Mouse (Mus musculus) monocyte, adult 5-6 weeks (primary cell): Measurements from ENCODE around the gene Ap3m1. TPM values are rescaled to one million over a fixed set of nuclear protein-coding genes. Genes with fewer than 3 reads are reported as not detected.
"Not testable (repeated sequence)": the region's sequence is repeated elsewhere in the genome, so short reads cannot be mapped to it uniquely, and the experiment has no call there.

Experiments used
- ATAC-seq: fragments of 153-309, 156-312 bp; replicated peaks from 2 replicates; pipeline ENCODE4 v1.8.0; 2017; ENCODE audit warnings: mild to moderate bottlenecking; ENCODE audit not compliant: low TSS enrichment, insufficient number of reproducible peaks, severe bottlenecking, poor library complexity, low FRiP score
- total RNA-seq: library from RNA; stranded (forward); fragments of 200-1000, 200-491, 200-594 nt; gene quantifications from 3 replicates; pipeline ENCODE4 v1.2.3, GENCODE M21; 2017

Ap3m1 gene
- total RNA-seq, result 22.6 to 57.8 TPM (median 41.4 TPM) in 3 replicates

DNA sequence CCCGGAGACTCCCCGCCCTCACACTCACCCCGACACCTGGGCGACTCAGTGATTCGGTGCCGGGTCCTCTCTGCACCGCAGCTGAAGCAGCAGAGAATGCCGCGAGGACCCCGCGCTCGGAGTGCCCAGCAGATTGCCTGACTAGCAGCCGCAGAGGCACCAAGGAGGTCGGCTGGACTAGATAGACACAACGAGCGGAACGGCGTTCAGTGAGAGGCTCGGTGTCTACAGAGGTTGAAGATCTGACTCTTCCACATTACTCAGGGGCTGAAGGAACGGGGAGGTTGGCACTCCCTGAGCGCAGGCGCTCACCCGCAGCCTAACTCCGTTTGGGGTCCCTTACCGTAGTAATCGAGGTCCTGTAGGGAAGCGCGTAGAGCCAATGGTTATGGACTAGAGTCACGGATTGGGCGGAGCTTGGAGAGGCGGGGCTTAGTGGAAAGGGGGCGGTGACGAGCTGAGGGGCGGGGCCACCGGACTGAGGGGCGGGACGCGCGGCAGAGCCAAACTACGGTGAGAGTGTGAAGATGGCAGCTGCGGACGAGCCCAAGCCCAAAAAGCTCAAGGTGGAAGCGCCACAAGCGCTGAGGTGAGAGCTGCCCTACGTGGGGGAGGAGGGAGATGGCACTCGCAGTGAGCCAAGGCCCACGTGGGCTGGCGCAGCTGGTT, at the start of gene Ap3m1, which contains the start of gene Adk:
TSS of gene Ap3m1 (minus strand) at position 397 of the 669 bp plus-strand sequence.
TSS of gene Adk (plus strand) at position 463 of the 669 bp plus-strand sequence.
- peak; percentile 93 for ATAC-seq

DNA sequence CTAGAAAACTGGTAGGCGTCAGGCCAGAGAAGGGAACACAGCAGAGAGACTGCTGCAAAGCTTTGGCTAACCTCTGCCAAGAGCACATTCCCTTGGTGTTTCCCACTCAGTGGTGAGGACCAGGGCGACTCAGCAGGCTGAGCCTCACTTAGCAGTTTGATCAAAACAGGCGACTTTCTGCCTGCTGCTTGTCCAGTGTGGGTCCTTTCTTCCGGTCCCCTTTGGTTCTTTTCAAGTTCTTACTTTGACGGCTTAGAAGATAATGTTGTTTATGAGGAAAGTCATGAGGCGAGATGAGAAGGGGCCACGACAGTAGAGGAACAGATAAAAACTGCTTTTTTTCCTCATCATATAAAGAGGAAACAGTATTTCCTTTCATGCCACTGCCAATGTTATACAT, 49.3 kb upstream of the Ap3m1 start:
- ATAC-seq, result no peak

DNA sequence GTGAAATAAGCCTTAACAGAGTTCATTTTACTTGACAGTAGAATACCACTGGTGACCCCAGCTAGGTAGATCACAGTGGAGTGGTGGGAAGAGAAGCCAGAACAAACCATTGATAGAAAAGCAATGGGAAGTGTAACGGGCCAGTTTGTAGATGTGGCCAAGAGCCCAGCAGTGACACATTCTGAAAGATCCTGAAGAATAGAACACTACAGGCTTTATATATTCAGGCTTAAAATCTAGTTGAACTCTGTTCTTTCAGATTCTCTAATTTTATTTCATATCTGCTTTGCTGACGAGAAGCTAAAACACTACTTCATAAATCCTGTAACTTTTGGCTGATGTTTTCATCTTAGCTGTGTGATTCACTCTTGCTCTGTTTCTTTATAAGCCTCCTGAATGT, 48.6 kb upstream of the Ap3m1 start:
- no peak for ATAC-seq

DNA sequence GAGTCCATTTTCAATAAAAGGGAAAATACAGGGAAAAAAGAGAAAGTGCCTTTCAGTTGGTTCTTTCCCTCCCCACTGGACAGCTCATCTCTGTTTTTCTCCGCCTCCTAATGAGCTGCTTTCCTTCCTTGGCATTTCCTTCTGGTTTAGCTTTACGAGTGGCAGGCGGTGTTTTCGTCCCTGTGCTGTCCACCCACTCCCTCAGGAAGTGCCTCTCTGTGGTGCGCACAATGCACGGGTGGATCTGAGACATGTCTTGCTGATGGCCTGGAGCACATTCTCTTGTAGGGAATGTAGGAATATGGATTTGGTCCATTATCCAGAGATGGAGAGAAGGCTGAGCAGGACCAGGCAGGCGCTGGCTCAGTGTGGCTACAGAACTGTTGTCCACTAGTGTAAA, 47.1 kb upstream of the Ap3m1 start:
- ATAC-seq, result no peak

DNA sequence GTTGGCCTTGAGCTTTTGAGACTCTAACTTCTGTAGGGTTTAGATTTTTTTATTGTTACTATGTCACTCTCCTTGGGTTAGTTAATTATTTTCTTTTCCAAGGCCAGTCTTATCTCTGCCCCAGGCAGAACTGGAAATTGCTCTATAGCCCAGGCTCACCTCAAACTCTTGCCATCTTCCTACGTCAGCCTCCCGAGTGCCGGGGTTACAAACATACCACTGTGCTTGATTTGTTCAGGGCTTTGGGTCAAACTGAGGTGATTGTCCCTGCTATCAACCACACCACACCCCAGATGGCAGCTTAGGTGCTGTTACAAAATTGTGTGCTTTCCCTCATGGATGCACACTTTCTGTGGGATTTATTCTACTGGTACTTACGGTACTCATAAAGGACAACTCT, 44.4 kb upstream of the Ap3m1 start:
- no peak for ATAC-seq

DNA sequence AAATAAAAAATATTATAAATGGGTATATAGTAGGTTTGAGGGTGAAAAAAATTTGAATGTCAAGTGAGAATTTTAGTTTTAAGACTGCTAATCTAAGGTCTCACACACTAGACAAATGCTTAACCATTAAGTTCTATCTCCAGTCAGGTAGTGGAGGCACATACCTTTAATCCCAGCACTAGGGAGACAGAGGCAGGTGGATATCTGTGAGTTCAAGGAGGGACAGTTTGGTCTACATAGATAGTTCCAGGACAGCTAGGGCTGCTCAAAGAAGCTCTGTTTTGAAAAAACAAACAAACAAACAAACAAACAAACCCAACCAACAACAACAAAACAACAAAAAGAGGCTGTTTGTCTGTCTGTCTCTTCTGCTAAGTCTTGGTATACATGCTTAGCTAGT, 44.0 kb upstream of the Ap3m1 start:
- no peak for ATAC-seq

DNA sequence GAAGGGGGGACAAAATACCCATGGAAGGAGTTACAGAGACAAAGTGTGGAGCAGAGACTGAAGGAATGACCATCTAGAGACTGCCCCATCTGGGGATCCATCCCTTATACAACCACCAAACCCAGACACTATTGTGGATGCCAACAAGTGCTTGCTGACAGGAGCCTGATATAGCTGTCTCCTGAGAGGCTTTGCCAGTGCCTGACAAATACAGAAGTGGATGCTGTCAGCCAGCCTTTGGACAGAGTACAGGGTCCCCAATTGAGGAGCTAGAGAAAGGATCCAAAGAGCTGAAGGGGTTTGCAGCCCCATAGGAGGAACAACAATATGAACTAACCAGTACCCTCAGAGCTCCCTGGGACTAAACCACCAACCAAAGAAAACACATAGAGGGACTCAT, 41.9 kb upstream of the Ap3m1 start:
- not testable (repeated sequence) for ATAC-seq

DNA sequence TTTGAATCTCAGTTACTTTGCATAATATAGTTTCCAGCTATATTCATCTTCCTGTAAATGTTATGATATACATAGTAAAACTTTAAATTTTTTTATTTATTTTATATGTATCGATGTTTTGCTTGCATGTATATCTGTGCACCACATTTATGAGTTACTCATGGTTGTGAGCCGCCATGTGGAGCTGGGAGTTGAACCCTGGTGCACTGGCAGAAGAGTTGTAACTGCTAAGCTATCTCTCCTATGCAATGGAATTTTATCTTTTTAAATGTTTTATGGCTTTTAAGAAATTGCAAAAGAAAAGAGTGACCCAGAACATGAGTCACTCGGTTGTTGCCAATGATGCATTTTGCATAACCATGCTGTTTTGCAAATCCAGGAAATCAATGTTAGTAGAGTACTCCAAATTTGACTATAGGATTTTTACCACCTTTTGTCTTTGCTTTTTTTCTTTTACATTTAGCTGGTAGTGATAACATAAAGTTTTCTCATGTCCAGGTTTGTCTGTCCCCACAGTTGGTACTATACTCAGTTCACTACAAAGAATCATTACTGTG, 38.7 kb upstream of the Ap3m1 start:
- ATAC-seq, result no peak

DNA sequence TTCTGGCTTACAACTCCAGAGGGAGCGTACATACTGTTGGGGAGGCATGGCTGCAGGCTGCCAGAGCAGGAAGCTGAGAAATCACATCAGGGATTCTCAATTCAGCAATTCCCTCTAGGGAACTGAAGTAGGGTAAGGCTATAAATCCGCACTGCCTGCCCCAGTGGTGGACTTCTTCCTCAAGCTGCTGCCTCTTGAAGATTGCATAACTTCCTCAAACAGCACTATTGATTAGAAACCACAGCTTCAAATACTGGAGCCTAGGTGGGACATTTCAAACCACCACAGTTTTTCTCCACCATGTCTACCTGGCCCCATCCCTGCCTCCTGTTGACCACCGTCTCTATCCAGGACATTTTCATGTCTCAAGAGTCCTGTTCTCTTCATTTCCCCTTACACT, 38.1 kb upstream of the Ap3m1 start:
- peak; percentile 56; the same call in 1 of the 2 replicates for ATAC-seq

DNA sequence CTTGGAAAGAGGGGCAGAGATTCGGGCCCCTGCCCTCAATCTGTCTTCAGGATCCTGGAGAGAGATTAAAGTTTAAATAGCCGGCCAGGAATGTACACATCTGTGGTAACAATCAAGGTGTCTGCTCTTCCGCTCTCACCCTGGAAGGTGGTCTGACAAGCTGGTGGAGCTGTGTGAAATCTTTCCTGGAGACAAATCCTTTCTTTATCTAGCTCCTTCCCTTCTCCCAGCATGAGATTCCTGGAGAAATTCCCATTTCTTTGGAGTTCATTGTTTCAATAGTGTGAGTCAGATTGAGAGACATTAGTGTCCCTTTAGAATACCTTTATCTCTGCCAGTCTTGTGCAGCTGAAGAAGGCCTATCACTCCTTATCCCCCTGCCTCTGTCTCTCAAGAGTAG, 36.4 kb upstream of the Ap3m1 start:
- ATAC-seq, result no peak

DNA sequence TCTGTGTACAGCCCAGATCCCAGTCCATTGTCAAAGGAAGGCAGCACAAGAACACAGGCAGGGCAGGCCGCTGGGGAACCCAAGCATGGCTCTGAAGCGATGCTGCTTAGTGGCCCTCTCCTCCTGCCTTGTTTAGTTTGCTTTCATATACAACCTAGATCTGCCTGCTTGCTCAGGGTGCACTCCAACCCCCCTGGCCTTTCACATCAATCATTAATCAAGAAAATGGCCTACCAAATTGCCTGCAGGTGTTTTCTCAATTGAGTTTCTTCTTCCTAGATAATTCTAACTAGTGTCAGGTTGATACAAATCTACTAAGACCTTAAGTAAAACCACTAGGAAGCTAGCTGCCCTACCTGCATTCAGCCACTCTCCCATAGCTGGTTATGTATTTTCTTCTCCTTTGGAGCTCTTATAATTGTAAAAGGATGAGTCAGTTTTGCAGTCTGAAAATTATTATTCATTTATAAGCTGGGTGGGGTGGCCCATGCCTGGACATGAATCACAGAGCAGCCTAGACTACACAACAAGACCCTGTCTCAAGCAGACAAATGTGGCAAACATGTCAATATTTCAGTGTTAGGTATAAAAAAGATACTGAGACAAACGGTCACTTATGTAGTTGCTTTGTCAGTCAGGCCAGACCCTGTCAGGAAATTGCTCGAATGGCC, 35.2 kb upstream of the Ap3m1 start:
- ATAC-seq, result no peak

DNA sequence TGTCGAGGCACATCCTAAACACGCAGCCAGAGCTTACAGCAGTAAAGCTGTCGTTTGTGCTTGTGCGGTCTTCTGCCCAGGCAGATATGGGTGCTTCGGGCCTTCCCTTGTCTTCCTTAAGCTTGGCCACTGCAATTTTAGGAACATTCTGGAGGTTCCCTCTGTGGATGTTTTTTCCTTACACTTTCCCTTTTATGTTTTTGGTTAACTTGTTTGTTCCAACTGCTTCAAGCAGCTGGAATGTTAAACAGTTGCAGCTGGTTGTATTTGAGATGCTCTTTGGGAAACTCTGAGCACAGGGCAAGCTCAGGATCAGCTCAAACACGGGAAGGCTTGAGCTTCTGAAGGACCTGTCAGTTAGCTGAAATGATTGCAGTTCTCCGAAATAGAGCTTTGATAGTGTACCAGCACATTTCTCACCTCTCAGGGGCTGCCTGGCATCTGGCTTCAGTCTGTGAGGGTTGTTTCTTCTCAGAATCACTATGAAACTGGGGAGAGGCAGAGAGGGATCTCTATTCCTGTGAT, 34.6 kb upstream of the Ap3m1 start:
- ATAC-seq, result no peak

DNA sequence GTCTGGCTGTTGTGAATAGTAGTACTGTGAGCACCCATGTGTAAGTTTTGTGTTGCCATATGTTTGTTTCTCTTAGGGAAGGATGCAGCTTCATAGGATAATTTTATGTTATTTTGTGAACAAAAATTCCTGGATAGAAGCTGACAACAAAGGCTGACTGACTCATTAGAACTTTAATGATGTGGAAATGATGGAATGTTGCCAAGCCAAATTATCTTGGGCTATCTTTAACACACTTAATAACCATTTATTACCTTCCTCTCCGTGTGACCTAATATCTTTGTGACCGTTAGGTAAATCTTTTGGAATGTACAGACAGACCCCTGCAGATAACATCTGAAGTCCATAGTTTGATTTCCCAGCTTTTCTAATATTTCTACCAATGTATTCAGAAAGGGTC, 33.8 kb upstream of the Ap3m1 start:
- ATAC-seq, result no peak

DNA sequence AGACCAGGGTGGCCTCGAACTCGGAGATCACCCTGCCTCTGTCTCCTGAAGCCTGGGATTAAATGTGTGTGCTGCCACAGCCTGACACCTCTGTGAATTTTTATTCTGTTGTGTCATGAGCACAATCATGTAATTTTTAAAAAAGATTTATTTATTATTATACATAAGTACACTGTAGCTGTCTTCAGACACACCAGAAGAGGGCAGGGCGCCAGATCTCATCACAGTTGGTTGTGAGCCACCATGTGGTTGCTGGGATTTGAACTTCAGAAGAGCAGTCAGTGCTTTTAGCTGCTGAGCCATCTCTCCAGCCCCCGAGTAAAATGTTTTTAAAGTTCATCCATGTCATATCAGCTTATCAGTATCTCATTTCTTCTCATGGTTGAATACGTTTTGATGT, 33.4 kb upstream of the Ap3m1 start:
- no peak for ATAC-seq

DNA sequence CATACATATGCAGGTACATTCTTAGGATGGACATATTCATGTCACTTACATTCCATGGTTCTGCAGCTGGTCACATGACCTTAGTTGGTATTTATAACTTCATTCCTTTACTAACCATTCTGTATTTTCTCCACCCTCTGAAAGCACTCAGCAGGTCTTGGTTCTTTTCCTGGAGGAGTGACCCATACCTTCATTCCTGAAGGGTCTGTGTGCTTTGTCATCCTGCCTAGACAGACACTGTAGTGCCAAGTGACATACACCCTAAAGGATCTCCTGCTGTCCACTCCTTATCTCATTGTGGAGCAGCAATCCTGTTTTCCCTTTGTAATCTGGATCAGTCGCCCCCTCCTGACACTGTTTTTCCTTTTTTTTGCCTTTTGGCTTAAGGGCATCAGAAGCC, 30.5 kb upstream of the Ap3m1 start:
- no peak for ATAC-seq

DNA sequence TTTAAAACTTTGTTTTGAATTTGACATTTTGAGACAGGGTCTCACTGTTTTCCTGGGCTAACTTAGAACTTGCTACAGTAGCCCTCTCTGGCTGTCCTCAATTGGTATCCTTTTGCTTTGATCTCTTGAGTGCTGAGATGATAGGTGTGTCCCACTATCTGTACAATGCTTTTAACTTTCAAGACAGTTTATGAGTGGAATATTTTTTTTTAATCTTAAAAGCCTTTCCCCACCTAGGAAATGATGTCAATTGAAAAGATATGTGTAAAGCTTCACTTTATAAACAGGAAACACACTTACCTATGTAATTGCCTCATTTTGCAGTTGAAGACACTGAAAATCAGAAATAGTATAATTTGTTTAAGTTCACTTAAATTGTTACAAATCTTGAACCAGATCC, 26.2 kb upstream of the Ap3m1 start:
- ATAC-seq, result no peak

DNA sequence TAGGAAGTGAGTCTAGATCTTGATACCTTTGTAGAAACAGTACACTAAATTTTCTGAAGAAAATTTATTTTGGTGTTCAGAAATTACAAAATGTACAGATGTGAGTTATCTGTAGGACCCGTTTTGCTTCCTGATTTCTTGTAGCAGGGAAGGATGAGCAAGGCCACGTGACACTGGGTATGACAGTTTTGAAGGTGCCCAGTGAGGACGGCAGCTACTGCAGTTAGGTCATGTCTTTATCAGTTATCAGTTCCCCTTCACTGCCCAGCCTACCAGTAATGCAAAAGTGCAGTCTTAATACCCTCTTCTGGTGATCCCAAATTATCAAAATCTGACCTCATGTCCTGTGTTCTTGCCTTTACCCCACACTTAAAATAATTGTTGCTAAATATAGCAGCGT, 25.6 kb upstream of the Ap3m1 start:
- ATAC-seq, result no peak

DNA sequence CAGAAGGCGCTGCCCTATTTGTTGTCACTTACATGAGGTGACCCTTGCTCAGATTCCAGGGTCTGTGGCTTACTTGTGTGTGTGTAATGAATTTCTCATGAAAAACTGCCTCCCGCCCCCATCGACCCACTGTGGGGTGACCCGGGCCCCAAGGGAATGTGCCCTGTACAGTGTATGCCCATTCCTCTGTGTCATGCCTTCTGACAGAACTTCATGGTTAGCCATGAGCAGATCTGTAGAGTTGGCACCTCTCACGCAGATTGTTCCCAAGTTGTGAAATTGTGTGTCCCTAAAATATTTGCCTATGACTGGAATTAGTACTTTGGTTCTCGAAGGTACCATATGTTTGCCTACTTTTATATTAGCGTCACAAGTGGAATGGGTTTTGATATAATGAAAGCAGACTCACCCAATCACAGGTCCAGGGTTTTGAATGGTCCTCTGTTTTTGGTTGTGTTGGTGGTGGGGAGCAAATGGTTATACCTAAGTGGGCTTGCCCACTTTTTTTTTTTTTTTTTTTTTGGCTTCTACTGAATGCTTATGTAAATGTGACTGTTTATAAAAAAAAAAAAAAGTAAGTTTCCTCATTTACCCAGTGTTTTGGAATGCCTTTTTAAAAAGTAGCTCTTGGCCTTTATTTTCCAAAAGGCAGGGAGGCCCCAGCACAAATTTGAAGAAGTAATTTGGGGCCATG, 24.3 kb upstream of the Ap3m1 start:
- no peak for ATAC-seq

DNA sequence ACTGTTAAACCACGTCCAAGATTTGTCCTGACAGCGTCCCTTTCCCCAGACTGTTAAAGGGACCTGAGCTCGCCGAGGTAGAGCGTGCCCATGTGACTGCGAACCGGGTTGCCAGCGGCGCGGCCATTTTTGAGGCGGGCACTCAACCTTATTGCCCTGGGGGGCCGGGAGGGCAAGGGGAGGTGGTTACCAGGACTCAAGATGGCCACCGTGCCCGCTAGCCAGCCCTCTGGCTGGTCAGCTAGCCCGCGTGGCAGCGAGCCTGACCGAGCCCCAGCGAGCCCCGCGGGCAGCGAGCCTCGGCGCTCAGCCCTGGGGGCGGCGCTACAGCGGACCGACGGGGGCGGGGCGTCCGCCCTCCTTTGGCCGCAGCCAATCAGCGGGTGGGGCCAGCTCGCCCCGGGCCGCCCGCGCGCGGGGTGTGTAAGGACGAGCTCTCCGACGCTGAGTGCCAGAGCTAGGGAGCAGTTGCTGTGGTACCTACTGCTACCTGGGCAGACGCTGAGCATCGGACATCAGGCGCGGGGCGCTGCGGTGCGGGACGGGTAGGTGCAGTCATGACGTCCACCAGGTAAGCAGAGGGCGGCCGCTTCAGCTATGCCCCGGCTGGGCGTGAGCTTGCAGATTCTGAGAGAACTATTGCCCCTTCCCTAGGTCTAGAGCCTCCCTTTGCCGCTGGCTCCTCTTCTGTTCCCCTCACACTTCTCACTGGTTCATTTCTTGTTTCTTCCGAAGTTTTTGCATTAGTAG, 23.6 kb upstream of the Ap3m1 start:
- ATAC-seq, result peak; percentile 98
